Comparison of ENCODE assay signal across 29 mouse cellular contexts in genomic region chr14:121080739-121081138, GRCm38 (mm10). TPM values are rescaled to one million over a fixed set of nuclear protein-coding genes. Genes with fewer than 3 reads are reported as not detected.
"Had no signal": no experiment of that assay in that cellular context is flagged by ENCODE, and none has a peak within 500 bp of the region (broad histone marks: within the 10 kb centered on the region; RNA-seq: fewer than 3 reads in every experiment).

No protein-coding gene starts in this region.

- H3K27ac ChIP-seq: limb, embryonic 10.5 days; limb, embryonic 12.5 days; limb, embryonic 13.5 days; limb, embryonic 15.5 days; liver, embryonic 12.5 days; liver, embryonic 13.5 days; liver, embryonic 14.5 days; liver, embryonic 15.5 days; lung, embryonic 15.5 days; macrophage; midbrain, embryonic 10.5 days; midbrain, embryonic 12.5 days; midbrain, embryonic 13.5 days; midbrain, embryonic 15.5 days had no signal

- ATAC-seq: liver, embryonic 12.5 days; liver, postnatal 0 days; lung, postnatal 0 days; midbrain, embryonic 13.5 days; midbrain, embryonic 15.5 days; midbrain, embryonic 16.5 days had no signal

- DNase-seq: left cerebral cortex, postnatal 4 days; liver; liver, embryonic 13.5 days; liver, postnatal 0 days; lung, adult 18-20 months; lung, adult 2 months; lung, embryonic 14.5 days; lung, postnatal 10 days; lung, postnatal 14 days; lung, postnatal 36 days; midbrain, embryonic 14.5 days had no signal

- H3K4me1 ChIP-seq: liver, embryonic 12.5 days; liver, embryonic 13.5 days; liver, embryonic 15.5 days; megakaryocyte, embryonic 14.5 days; midbrain, embryonic 12.5 days had no signal

- H3K4me3 ChIP-seq: limb, embryonic 10.5 days; limb, embryonic 12.5 days; limb, embryonic 13.5 days; limb, embryonic 15.5 days; liver, embryonic 12.5 days; liver, embryonic 13.5 days; liver, embryonic 15.5 days; lung, embryonic 15.5 days; megakaryocyte, embryonic 14.5 days; midbrain, embryonic 10.5 days; midbrain, embryonic 12.5 days; midbrain, embryonic 13.5 days; midbrain, embryonic 15.5 days; myocyte had no signal

RNA-seq across cellular contexts. Expression of gene Farp1, which starts 45.7 kb away (rescaled TPM):
- total RNA-seq: megakaryocyte-erythroid progenitor cell, adult 5-6 weeks had no signal
